Mouse (Mus musculus): ENCODE measurements around the gene Mtmr10. TPM values are rescaled to one million over a fixed set of nuclear protein-coding genes. Genes with fewer than 3 reads are reported as not detected.

The Mtmr10 gene
- polyA plus RNA-seq, 1 experiment from 2014 or later, result 11.0 TPM

Small RNA genes lying within 50 kb of the gene (microRNA-seq; reads per million reads assigned to microRNA genes)
- gene Mir6416, result not detected

Other genes starting within 250 kb of the Mtmr10 start
- gene Trpm1, start 133.8 kb upstream of the Mtmr10 start, polyA plus RNA-seq (2015; fragmentation: Nextera tagmentation; extraction: Ambion mirVana), result 0.14 and 0.17 TPM in 2 replicates
- 5.4 and 7.1 TPM in 2 replicates for gene Fan1, start 86.4 kb downstream of the Mtmr10 start, polyA plus RNA-seq (2015; fragmentation: Nextera tagmentation; extraction: Ambion mirVana)
- 22.7 and 25.0 TPM in 2 replicates for gene Mphosph10, start 104.6 kb downstream of the Mtmr10 start, polyA plus RNA-seq (2015; fragmentation: Nextera tagmentation; extraction: Ambion mirVana)
- gene Mcee, start 105.0 kb downstream of the Mtmr10 start, polyA plus RNA-seq (2015; fragmentation: Nextera tagmentation; extraction: Ambion mirVana), result 46.7 and 56.4 TPM in 2 replicates
- 158 and 175 TPM in 2 replicates for gene Apba2, start 214.1 kb downstream of the Mtmr10 start, polyA plus RNA-seq (2015; fragmentation: Nextera tagmentation; extraction: Ambion mirVana)

Measured in hindbrain, embryonic 15.5 days (tissue).